Mouse (Mus musculus): Measurements from ENCODE around the gene Armc12.

The Armc12 gene

DNA sequence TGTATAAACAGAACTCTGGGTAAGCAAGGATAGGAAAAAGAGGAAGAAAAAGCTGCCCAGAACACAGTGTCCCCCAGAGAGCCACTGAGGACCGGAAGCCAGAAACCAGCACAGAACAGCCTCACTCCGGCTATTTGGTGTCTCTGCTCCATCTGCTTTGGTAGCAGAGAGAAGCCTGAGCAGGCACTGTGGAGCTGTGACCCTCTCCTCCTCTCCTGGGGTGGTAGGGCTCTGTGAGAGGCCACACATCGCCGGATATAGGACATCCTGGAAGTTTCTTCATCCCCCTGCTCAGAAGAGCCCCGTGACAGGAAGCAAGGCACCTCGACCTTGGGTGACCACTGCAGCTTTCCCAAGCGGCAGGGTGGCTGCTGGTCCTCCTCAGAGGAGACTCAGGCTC lies 16.8 kb upstream of the Armc12 start:
- DNase-seq = peak; percentile 99

DNA sequence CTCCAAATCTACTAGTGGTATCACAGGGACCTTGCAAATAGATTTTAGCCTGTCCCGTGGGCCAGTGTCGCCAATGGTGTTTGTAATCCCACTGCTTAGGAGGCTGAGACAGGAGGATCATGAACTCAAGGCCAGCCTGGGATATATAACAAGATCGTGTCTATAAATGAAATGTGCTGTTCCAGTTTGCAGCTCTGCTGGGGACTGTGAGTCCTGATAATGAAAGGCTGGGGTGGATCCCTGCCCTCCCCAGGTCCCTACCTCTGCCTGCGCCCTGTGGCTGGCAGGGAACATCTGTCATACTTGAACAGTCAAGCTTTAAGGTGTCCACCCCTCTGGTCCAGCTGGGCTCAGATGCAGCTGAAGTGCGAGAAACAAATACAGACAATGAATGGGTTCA lies 16.1 kb upstream of the Armc12 start:
- DNase-seq = peak; percentile 94

DNA sequence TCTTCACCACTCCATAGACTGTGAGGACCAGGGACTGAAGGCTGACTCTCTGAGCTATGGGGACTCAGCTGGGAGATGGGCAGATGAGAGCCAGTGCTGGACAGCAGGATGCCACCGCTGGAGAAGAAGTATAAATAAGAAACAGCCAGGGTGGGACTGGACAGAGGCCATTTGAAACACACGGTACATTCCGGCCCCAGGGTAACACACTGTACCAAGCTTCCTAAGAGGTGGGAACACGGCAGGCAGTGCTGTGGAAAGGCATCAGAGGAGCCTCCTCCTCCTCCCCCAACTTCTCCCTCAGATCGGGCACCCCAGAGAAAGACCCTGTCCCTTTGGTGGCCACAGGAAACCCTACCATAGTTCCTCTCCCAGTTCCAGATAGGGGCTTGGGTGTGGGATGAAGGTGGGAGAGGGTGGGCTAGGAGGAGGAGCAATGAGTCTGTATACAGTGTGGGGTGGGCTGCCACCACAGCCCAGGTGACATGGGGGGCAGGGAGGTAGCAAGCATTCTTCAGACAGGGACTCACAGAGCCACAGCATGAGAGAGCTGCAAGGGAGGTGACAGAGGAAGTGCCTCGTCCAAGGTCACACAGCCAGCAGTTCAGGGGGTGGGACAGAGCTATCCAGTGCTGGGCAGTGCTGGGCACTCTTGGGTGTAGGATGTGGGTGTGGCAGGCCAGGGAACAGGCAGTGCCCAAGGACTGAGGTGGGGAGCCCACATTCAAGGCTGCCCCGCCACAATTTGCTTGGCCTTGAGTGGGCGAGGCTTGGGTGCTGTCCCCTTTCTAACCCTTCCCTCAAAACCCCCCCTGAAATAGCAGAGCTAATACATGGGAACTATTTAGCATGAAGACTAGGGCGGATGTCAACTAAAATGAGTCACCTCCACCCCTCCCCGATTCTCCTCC lies 14.9 kb upstream of the Armc12 start:
- DNase-seq = peak; percentile 99

DNA sequence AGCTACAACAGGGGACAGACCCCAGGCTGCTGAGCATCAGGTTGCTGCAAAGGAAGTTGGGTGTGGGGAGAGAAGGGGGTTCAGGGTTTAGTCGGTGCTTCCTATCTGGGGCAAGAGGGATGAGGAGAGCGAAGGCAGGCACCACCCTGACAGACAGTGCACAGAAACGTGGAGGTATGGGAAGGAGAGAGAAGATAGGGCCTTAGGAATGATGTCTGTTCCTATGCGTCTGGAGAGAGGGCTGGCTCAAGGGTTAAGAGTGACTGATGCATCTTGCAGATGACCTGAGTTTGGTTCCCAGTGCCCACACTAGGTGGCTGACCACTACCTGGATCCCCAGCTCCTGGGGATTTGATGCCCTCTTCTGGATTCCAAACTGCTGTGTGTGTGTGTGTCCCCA lies 13.7 kb upstream of the Armc12 start:
- peak; percentile 95 for DNase-seq

DNA sequence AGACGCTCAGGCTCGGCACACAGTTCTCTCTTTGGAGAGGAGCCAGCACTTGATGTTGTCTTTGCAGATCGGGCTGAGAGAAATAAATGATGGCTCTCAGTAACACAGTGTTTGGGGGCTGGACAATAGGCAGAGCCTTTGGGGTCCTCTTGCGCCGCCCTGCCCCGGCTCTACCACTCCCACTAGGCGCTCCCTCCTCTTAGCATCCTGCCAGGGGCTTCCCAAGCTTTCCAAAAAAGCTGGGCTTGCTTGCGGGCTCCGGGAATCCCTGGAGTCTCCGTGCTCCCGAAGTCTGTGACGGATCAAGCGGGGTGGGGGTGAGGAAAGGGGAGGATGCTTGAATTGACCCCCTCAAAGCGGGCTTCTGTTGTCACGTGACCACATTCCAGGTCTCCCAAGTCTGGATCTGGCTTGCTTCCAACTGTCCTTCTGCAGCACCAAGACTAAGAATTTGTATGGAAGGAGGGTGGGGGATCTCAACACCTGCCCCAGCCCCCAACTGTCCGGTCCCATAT lies 13.1 kb upstream of the Armc12 start, which contains the start of gene Fkbp5:
TSS of gene Fkbp5 (minus strand) at position 87 of the 515 bp plus-strand sequence.
- peak; percentile 99 for DNase-seq

DNA sequence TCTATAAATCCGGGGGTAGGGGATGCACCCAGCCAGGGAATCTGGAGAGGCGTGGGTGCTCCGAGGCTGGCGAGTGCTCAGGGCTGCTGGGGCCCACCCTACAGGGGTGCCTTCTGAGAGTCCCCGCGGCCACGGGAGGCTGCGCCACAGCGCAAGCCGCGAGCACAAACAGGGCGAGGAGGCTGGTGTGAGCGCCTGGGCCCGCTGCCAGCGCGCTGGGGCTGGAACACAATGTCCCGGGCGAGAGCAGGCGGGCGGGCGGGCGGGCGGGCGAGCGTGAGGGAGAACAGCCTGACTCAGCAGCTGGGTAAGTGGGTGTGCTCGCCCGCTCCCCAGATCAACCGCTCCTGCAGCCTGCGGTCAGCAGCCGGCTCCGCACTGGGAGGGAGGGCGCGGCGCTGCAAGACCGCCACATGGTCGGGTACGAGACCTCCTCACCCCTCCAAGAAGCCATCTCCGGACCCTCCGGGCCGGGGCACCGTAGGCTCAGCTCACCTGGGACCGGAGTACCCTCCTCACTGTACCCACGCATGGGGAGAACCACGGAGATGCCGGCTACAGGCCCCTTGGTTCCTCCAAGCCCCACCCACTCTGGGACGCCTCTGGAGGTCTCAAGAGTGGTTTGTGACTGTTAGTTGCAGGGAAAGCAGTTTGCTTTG lies 12.5 kb upstream of the Armc12 start:
- DNase-seq = peak; percentile 100

DNA sequence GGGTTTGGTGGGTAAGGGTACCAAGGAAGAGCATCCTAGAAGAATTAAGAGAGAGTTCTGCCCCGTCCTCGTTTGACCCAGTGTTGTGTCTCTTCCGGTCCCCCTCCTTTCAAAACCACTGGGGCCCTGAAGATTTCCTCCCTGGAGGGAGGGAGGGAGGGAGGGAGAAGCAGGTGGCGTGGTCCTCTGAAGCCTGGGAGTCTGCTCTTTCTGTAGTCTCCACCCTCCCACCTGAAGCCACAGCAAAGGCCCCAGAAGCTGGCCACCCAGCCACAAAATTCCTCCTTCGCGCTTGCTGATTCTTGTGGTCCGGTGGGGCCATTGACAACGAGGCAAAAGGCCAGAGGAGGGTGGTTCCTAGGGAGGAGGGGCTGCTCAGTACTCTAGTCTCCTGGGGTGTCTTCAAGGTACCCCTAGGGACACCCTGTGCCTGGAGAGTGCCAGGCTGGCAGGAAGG lies 12.0 kb upstream of the Armc12 start:
- peak; percentile 98 for DNase-seq

DNA sequence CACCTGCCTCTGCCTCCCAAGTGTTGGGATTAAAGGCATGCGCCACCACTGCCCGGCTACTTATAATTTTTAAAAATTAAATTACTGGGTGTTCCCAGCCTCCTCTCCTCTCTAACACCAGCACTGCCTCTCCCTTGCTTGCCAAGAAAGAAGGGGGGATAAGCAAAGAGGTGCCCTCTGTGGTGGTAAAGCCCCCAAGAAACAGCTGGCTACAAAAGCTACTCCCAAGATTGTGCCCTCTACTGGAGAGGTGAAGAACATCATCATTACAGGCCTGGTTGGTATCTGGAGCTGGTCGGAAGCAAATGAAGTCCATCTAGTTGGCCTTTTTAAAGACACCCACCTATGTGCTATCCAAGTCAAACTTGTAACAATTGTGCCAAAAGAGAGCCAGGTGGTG lies 10.8 kb upstream of the Armc12 start:
- peak; percentile 92 for DNase-seq

DNA sequence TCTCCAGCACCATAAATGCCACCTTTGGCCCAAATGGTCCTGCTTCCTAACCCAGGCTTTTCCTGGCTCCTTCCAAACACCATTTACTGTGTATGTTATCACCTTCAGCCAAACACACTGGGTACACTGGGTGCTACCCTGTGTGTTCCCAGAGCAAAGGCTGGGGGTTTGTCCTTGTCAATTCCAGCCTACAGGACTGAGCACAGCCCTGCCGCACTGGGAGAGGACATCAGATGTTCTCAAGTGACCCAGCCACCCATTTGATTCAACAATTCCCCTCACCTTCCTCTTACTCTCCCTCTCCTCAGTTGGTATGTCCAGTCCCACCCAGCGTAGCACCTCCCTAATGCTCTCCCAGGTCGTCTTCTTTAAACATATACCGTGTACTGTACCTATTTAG lies 10.0 kb upstream of the Armc12 start:
- DNase-seq = peak; percentile 92

DNA sequence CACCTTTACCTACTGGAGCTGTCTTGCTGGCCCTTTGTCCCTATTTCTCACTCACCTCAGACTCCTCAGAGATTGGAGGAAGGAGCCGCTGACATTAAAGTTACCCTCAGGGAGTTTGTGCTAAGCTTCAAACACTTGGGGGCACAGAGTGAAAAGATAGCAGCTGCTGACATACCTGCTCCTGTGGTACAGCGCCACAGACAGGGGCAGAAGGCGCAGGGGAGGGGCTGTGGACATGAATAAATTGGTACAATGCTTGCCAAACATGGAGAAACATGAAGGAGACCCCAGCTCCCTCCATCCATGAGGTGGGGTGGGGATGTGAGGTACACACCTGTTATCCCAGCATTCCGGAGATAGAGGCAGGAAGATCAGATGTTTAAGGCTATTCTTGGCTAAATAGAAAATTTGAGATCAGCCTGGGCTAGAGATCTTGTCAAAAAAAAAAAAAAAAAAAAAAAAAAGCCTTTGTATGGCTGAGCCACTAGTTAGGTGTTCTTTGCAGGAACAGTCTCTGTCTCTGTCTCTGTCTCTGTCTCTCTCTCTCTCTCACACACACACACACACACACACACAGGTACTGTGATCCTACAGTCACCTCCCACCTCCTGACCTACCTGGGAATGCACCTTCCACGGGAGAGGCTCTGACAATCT lies 9.4 kb upstream of the Armc12 start:
- peak; percentile 91 for DNase-seq

DNA sequence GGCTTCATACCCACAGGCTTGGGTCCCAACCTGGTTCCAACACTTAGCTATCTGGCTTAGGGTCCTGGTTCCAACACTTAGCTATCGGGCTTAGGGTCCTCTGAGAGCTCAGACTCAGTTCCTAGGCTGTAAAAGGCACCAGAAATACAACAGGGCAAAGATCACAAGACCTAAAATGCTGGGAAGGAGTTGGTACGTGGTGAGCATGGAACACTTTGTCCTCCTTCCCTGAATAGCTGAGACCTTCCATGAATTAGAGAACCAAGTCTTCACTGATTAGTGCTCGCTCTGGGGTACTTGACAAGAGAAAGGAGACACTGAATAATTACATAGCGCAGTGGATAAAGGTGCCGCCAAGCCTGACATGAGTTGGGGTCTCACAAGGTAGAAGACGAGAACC lies 8.7 kb upstream of the Armc12 start:
- DNase-seq = no peak

DNA sequence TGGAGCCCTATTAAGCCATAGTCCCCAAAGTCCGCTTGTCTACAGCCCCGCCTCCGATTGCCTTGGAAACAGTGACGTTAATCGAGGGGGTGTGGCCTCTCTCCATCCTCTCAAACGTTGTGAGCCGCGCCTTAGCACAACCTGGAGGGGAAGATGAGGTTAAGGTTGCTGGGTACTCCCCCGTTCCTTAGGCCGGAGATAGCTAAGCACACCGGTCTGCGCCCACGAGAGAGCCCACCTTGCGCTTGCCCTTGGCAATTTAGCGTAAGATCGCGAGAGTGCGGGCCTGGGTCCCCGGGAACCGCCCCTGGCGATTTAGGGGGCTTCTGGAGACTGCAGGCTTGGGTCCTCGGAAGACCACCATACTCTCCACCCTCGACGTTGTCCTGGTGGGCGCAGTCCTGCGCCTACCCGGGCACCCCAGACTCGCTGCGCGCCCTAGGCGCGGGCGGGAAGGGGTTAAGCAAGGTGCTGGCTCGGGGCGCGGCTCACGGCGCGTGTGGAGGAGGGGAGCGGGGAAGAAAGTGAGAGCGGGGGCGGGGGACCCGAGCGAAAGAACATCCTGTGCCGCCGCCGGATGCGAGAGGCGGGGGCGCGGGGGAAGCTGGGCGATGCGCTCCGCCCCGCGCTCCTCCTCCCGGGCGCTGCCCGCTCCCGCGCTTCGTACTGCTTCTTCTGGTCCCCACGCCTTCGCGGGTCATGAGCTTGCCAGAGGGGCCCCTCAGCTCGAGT lies 7.8 kb upstream of the Armc12 start:
- DNase-seq = peak; percentile 100

DNA sequence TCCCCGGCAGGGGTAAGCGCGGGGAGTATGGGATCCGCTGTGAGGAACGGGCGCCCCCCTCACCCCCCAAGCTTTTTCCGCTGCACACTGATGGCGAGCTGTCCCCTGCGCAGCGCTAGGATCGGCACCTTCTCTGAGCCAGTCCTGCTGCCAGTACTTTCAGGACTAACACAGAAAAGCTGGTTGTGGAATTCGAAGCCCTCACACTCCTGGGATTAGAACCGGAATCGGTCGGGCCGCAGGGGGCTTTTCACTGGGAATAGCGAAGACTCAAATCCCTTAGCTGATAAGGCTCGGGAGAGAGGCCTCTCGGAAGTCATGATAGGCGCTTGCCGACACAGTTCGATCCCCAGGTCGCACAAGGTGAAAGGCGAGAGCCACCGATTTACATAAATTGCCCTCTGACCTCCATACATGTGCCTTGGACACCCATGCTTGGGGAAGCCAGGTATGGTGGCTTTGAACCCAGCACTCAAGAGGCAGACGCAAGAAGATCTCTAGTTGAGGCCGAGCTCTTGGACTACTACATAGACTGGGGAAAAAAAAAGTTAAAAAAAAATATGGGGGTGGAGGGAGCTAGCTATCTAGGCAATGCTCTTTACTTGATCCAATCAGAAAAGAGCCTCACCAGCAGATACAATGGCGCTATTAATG lies 7.1 kb upstream of the Armc12 start:
- no peak for DNase-seq

DNA sequence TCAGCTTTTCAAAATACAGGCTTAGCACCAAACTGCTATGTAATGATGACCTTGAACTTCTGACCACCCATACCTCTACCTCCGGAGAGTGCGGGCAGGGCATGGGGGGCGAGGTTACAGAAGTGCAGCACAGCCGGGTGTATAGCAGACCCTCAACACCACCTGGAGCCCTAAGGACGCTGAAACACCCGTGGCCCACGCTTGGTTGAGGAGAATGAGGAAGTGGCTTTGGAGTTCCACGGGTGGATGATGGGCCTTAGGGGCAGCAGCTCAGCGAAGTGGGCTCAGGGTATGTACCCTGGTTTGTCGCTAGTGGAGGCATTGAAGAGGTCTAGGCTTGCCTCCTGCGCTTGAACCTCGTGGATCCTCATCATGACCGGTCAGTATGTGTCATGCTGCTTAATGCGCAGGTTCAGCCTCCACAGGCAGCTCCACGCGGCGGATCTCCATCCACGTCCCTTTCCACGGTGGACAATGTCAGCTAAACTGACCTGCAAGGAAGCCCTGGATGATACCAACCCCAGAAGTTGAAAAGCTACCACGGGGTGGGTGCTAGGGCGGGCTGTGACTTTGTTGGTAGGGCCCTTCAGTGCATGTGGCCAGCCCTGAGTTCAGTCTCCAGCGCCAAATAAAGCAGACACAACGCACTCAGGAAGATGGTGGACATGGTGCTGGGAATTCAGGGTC lies 6.5 kb upstream of the Armc12 start:
- peak; percentile 97 for DNase-seq

DNA sequence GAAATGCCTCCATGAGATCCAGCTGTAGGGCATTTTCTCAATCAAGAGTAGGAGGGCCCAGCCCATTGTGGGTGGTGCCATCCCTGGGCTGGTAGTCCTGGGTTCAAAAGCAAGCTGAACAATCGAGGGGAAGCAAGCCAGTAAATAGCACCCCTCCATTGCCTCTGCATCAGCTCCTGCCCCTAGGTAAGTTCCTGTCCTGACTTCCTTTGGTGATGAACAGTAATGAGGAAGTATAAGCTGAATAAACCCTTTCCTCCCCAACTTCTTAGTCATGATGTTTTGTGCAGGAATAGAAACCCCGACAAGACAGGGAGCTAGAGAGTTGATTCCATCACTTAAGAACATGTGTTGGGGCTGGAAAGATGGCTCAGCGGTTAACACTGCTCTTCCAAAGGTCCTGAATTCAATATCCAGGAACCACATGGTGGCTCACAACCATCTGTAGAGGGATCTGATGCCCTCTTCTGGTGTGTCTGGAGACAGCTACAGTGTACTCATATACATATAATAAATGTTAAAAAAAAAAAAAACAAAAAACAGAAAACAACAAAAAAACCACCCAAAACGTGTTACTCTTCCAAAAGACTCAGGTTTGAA lies 5.7 kb upstream of the Armc12 start:
- DNase-seq = no peak

DNA sequence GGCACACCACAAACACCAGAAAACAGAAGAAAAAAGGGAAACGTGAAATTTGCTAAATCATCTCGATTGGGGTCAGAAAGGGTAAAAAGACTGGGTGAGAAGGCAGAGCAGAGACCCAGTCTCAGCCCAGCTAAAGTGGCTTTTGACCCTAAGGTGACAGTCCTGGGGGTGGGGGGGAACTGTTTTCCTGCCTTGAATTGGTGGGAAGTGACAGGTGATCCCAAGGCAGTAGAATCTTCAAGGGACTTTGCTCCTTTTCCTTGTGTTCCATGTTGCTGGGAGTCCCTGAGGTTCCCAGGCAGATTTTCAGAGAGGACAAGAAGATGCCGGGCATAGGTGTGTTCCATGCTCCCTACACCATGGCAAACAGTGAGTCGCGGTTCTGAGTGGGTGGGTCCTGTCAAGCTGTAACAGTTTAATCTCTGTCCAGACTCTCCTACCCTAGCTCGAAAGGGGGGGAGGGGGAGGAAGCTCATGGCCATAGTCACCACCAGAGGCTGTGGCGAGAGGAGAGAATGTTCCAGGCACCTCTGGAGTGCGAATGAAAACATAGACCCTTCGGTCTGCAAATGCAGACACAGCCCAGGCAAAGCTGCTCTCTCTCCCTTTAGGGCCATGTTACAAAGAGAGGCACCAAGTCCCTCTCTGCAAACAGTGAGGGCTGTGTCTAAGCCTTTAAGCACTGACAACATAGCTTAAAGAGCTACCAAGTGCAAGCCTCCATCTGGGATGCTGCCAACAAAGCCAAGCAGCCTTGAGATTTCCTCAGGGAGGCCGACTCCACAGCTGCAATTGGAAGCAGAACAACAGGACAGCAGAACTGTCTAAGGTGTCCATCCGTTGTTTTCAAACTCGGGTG lies 3.2 kb upstream of the Armc12 start:
- peak; percentile 94 for DNase-seq

DNA sequence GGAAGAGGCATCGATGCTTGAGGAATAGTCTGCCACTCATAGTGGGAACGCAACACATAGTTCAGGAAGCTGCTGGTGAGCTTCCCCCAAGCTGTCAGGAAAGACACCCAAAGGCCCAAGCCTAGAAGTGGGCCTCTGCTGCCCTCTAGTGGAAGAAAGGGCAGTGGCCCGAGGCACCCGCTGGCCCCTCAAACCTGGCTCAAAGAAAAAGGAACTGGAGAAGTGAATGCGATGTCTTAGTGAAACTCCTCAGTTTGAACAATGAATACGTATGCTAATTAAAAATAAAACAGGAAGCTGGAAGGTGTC lies 2.6 kb upstream of the Armc12 start:
- peak; percentile 98 for DNase-seq

DNA sequence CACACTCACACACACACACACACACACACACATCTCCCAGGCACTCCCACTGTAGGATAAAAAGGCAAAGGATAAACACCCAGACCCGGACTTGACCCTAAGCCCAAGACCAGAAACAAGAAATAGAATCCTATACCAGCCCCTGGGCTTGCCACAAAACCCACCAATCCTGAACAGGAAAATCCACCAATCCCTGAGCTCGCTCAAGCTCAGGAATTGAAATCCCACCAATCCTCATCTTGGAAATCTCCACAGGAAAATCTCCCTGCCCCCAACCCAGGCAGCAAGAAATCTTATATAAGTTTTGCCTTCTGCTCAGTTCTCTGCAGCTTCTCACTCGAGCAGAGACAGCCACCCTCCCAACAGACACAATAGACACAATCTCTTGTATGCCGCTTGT lies 1.5 kb upstream of the Armc12 start:
- no peak for DNase-seq

DNA sequence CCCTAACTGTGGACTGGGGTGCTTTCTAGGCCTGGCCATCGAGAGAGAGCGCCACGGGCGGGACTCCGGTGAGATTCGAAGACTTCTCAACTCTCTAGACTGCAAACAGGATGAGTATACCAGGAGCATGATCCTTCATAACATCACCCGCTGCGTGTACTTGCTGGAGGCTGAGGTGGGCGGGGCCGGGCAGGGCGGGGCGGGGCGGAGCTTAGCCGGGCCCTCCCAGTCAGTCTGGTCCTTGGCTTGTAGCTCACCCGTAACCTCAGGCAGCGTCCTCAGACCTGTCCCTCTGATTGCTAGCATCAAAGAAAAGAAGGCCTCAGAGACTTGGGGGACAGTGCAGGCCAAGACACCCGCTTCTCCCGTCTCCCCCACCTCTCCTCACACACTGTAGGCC lies 1.3 kb downstream of the Armc12 start:
- no peak for DNase-seq

DNA sequence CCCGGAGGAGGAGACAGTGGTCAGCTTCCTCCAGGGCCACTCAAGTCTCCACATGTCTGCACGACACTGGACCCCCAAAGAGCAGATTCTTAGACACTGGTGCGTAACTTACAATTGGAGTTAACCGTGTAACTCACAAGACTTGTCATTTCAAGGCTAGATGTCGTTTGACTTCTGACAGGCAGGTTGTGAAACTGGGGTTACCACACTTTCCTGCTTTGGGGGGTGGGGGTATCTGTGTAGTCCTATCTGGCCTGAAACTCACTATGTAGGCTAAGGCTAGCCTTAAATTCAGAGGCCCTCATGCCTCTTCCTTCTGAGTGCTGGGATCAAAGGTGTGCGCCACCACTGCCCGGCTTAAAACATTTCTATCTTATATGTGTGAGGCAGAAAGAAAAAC lies 2.0 kb downstream of the Armc12 start:
- DNase-seq = no peak

Measured in heart, adult 11 months (tissue).